Mouse (Mus musculus): ENCODE measurements at regions not wholly inside any gene's neighbourhood (a gene's known extent, or its start where the extent isn't known, plus 50 kb on each side); places are given as distances from the start of the nearest gene placed in this dataset.

DNA sequence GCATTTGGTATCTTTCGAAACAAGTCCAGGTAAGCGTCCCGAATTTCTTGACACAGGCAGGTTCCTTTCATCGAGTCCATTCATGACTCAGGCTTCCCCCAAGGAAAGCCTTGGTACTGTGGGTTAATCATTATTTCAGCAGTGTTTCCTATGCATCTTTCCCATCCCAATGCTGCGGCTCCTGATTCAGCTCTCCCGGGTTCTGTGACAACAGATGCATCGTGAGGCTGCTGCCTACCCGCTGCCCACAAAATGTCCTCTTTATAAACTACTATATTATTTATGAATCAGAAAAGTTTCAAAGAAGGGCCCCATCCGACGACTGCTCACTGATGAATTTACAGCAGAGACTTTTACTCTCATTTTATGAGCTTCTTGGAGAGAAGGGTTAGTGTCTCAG is 486.2 kb downstream of the Plcl1 start:
- TF ChIP-seq POLR2A (IDR thresholded peaks at IDR 0.05; ENCODE audit: extremely low read depth, insufficient read depth, low read length) (no peak), CTCF (IDR thresholded peaks at IDR 0.05; ENCODE audit: extremely low read depth, insufficient read depth, low read length) (no peak)
